Mouse (Mus musculus) CH12.LX (cell line): Measurements from ENCODE around the gene March9. TPM values are rescaled to one million over a fixed set of nuclear protein-coding genes. Genes with fewer than 3 reads are reported as not detected.

Experiments
- DNase-seq: peaks from one replicate; pipeline ENCODE4 v3.0.0-alpha.2; 2013; ENCODE audit errors: extremely low read depth
- H3K27ac ChIP-seq: 2 replicates; pipeline ENCODE4 v1.5.1; 2012; ENCODE audit warnings: low read depth, mild to moderate bottlenecking, control low read depth, moderate library complexity; ENCODE audit not compliant: insufficient read depth
- H3K27me3 ChIP-seq: replicated peaks from 2 replicates; pipeline ENCODE3; 2012; ENCODE audit warnings: inconsistent platforms
- H3K36me3 ChIP-seq, 2 experiments: replicated peaks in 1 of 2; 2 replicates each; pipeline versions ENCODE3 to v1.6.1; 2012; ENCODE audit warnings: inconsistent platforms in 1 of 2, low read length in 1 of 2, mild to moderate bottlenecking in 1 of 2, mixed read lengths in 1 of 2, moderate library complexity in 1 of 2; ENCODE audit not compliant: control insufficient read depth in 1 of 2, insufficient read depth in 1 of 2
- H3K4me1 ChIP-seq, 2 experiments: 2 replicates each; pipeline ENCODE4 v1.6.1; 2012; ENCODE audit warnings: inconsistent platforms in 1 of 2, moderate library complexity in 1 of 2; ENCODE audit not compliant: insufficient read depth in 2 of 2, control insufficient read depth in 1 of 2
- H3K4me2 ChIP-seq: 2 replicates; pipeline ENCODE4 v1.6.1; 2012; ENCODE audit warnings: low read depth, mild to moderate bottlenecking, control low read depth; ENCODE audit not compliant: poor library complexity, insufficient read depth, severe bottlenecking
- H3K4me3 ChIP-seq, 3 experiments: fragments of 150-350 bp in 1 of 3; sonication (generic) in 1 of 3; replicated peaks in 1 of 3; 2 replicates each; pipeline versions ENCODE3 to v1.5.1; 2011 to 2012; ENCODE audit warnings: low read depth in 2 of 3, low read length in 2 of 3, mild to moderate bottlenecking in 2 of 3, moderate library complexity in 2 of 3, control low read depth in 1 of 3, improper control_type of control experiment in 1 of 3, inconsistent platforms in 1 of 3, mixed read lengths in 1 of 3; ENCODE audit not compliant: poor library complexity in 1 of 3
- H3K79me2 ChIP-seq: replicated peaks from 2 replicates; pipeline ENCODE4 v1.6.1; 2012; ENCODE audit warnings: mild to moderate bottlenecking, moderate library complexity; ENCODE audit not compliant: control insufficient read depth, poor library complexity, insufficient read depth, severe bottlenecking; ENCODE audit errors: extremely low read depth
- H3K9ac ChIP-seq: 2 replicates; pipeline ENCODE4 v1.6.1; 2012; ENCODE audit warnings: low read depth, mild to moderate bottlenecking, control low read depth, moderate library complexity; ENCODE audit not compliant: insufficient read depth
- H3K9me3 ChIP-seq: replicated peaks from 2 replicates; pipeline ENCODE3; 2012; ENCODE audit warnings: low read length, inconsistent platforms, mixed read lengths
- CHD1 ChIP-seq: IDR thresholded peaks from 2 replicates; pipeline ENCODE4 v1.6.1; 2012; ENCODE audit warnings: low read depth, low read length, improper control_type of control experiment, inconsistent platforms
- CHD2 ChIP-seq: IDR thresholded peaks from 2 replicates; pipeline ENCODE4 v1.6.1; 2011; ENCODE audit warnings: low read length, improper control_type of control experiment
- CTCF ChIP-seq, 2 experiments: IDR thresholded peaks in 1 of 2; conservative IDR thresholded peaks in 1 of 2; 2 replicates each; pipeline ENCODE4 v1.5.1; 2011 to 2012; ENCODE audit warnings: low read depth in 2 of 2, low read length in 2 of 2, improper control_type of control experiment in 1 of 2, inconsistent platforms in 1 of 2, mild to moderate bottlenecking in 1 of 2, moderate library complexity in 1 of 2
- ELF1 ChIP-seq: IDR thresholded peaks from 2 replicates; pipeline ENCODE4 v1.6.1; 2014; ENCODE audit warnings: low read depth, mild to moderate bottlenecking, inconsistent platforms, low read length, improper control_type of control experiment
- EP300 ChIP-seq: IDR thresholded peaks from 2 replicates; pipeline ENCODE4 v1.6.1; 2011; ENCODE audit warnings: low read length, improper control_type of control experiment
- ETS1 ChIP-seq: conservative IDR thresholded peaks from 2 replicates; pipeline ENCODE4 v1.6.1; 2012; ENCODE audit warnings: low read depth, mild to moderate bottlenecking, inconsistent platforms, low read length, improper control_type of control experiment, moderate library complexity
- GABPA ChIP-seq: IDR thresholded peaks from 2 replicates; pipeline ENCODE4 v1.6.1; 2012; ENCODE audit warnings: low read depth, low read length, improper control_type of control experiment, inconsistent platforms; ENCODE audit not compliant: insufficient replicate concordance
- HCFC1 ChIP-seq: IDR thresholded peaks from 2 replicates; pipeline ENCODE4 v1.6.1; 2012; ENCODE audit warnings: low read depth, mild to moderate bottlenecking, inconsistent platforms, low read length, improper control_type of control experiment
- IRF4 ChIP-seq: IDR thresholded peaks from 2 replicates; pipeline ENCODE4 v1.6.1; 2014; ENCODE audit warnings: low read depth, mild to moderate bottlenecking, inconsistent platforms, low read length, improper control_type of control experiment
- JUN ChIP-seq: IDR thresholded peaks from 2 replicates; pipeline ENCODE4 v1.6.1; 2011; ENCODE audit warnings: low read depth, mild to moderate bottlenecking, low read length, improper control_type of control experiment, moderate library complexity; ENCODE audit not compliant: insufficient read depth
- JUND ChIP-seq: conservative IDR thresholded peaks from 2 replicates; pipeline ENCODE4 v1.6.1; 2011; ENCODE audit warnings: low read depth, low read length, improper control_type of control experiment
- KAT2A ChIP-seq: IDR thresholded peaks from 2 replicates; pipeline ENCODE4 v1.6.1; 2012; ENCODE audit warnings: low read length, improper control_type of control experiment, inconsistent platforms; ENCODE audit not compliant: insufficient replicate concordance
- MAX ChIP-seq: IDR thresholded peaks from 2 replicates; pipeline ENCODE4 v1.6.1; 2011; ENCODE audit warnings: low read length, improper control_type of control experiment
- MEF2A ChIP-seq: IDR thresholded peaks from 2 replicates; pipeline ENCODE4 v1.6.1; 2014; ENCODE audit warnings: low read depth, mild to moderate bottlenecking, inconsistent platforms, low read length, improper control_type of control experiment, borderline replicate concordance
- MXI1 ChIP-seq: IDR thresholded peaks from 2 replicates; pipeline ENCODE4 v1.6.1; 2011; ENCODE audit warnings: mild to moderate bottlenecking, low read depth, low read length, improper control_type of control experiment
- NRF1 ChIP-seq: IDR thresholded peaks from 2 replicates; pipeline ENCODE4 v1.6.1; 2014; ENCODE audit warnings: low read depth, mild to moderate bottlenecking, inconsistent platforms, low read length, improper control_type of control experiment, moderate library complexity
- POLR2A ChIP-seq: IDR thresholded peaks from 2 replicates; pipeline ENCODE4 v1.6.1; 2011; ENCODE audit warnings: low read depth, mild to moderate bottlenecking, improper control_type of control experiment, low read length
- POLR2AphosphoS2 ChIP-seq: IDR thresholded peaks from 2 replicates; pipeline ENCODE4 v1.6.1; 2011; ENCODE audit warnings: low read depth, low read length, improper control_type of control experiment
- RCOR1 ChIP-seq: conservative IDR thresholded peaks from 2 replicates; pipeline ENCODE4 v1.6.1; 2012; ENCODE audit warnings: low read depth, mild to moderate bottlenecking, inconsistent platforms, low read length, improper control_type of control experiment
- SIN3A ChIP-seq: IDR thresholded peaks from 2 replicates; pipeline ENCODE4 v1.6.1; 2012; ENCODE audit warnings: low read length, improper control_type of control experiment, inconsistent platforms
- TBP ChIP-seq: conservative IDR thresholded peaks from 2 replicates; pipeline ENCODE4 v1.6.1; 2011; ENCODE audit warnings: low read depth, low read length, improper control_type of control experiment
- TCF12 ChIP-seq: IDR thresholded peaks from 2 replicates; pipeline ENCODE4 v1.6.1; 2014; ENCODE audit warnings: low read depth, mild to moderate bottlenecking, inconsistent platforms, low read length, improper control_type of control experiment
- UBTF ChIP-seq: IDR thresholded peaks from 2 replicates; pipeline ENCODE4 v1.6.1; 2012; ENCODE audit warnings: low read depth, mild to moderate bottlenecking, inconsistent platforms, low read length, improper control_type of control experiment, moderate library complexity
- USF1 ChIP-seq: IDR thresholded peaks from 2 replicates; pipeline ENCODE4 v1.6.1; 2014; ENCODE audit warnings: low read depth, mild to moderate bottlenecking, inconsistent platforms, low read length, improper control_type of control experiment
- ZC3H11A ChIP-seq: IDR thresholded peaks from 2 replicates; pipeline ENCODE4 v1.6.1; 2012; ENCODE audit warnings: low read depth, mild to moderate bottlenecking, inconsistent platforms, low read length, improper control_type of control experiment
- ZKSCAN1 ChIP-seq: IDR thresholded peaks from 2 replicates; pipeline ENCODE4 v1.6.1; 2012; ENCODE audit warnings: low read depth, inconsistent platforms, low read length, improper control_type of control experiment, borderline replicate concordance
- ZNF384 ChIP-seq: IDR thresholded peaks from 2 replicates; pipeline ENCODE4 v1.6.1; 2012; ENCODE audit warnings: low read depth, low read length, improper control_type of control experiment, inconsistent platforms
- dilution Hi-C: fragments of 300-500 bp; cut with MboI; formaldehyde crosslinking; loops from 2 replicates; pipeline ENCODE4 v1.14.3; 2020; ENCODE audit warnings: low sequenced_read_pairs; ENCODE audit not compliant: extremely low pct_unique_long_range_greater_than_20kb, extremely low pct_ligation_motif_present
- in situ Hi-C: fragments of 300-500 bp; cut with MboI; formaldehyde crosslinking; loops from 3 replicates; pipeline ENCODE4 v1.14.3; 2019; ENCODE audit warnings: low sequenced_read_pairs, low pct_ligation_motif_present, low pct_unique_long_range_greater_than_20kb, mixed read lengths
- polyA plus RNA-seq: library from polyadenylated mRNA; unstranded; fragments of >175 nt; gene quantifications from 2 replicates; pipeline ENCODE4 v1.2.1, GENCODE M21; 2012; ENCODE audit warnings: low read depth; ENCODE audit not compliant: insufficient read length
- total RNA-seq, 2 experiments: library from RNA; depleted of rRNA; stranded (reverse); fragments of 300-350 nt in 1 of 2; fragments of >200 nt in 1 of 2; gene quantifications; 2 replicates each; pipeline ENCODE4 v1.2.3; 2012 to 2014

The March9 gene
- total and polyA plus RNA-seq, 3 experiments, result 0.68 to 3.4 (median 1.0) TPM

- Histone ChIP-seq H3K4me3 (no peak overlapping the region), H3K9me3 (peaks cover 11% of the 10 kb centered on the region), H3K27ac (no peak overlapping the region), H3K4me1 (no peaks in the 10 kb centered on the region), H3K36me3 (peaks cover 73 to 94% of the 10 kb centered on the region in 2 experiments), H3K27me3 (no peaks in the 10 kb centered on the region), H3K79me2 (no peaks in the 10 kb centered on the region), H3K4me2 (no peak overlapping the region), H3K9ac (no peak overlapping the region)
- no peak for DNase-seq
- dilution Hi-C loops, result no loop called here
- in situ Hi-C loops, result no loop called here
- no peak for TF ChIP-seq ZKSCAN1
- no peak for TF ChIP-seq EP300
- TF ChIP-seq CHD1, result no peak
- no peak for TF ChIP-seq TBP
- no peak for TF ChIP-seq ETS1
- TF ChIP-seq POLR2AphosphoS2, result no peak
- TF ChIP-seq RCOR1, result no peak
- no peak for TF ChIP-seq CTCF (conservative IDR thresholded peaks at IDR 0.05 in 1 of 2, IDR thresholded peaks at IDR 0.05 in 1 of 2; ENCODE audit: low read depth in 2 of 2, low read length in 2 of 2)
- TF ChIP-seq HCFC1, result no peak
- TF ChIP-seq USF1, result no peak
- TF ChIP-seq ZC3H11A, result no peak
- no peak for TF ChIP-seq JUN
- no peak for TF ChIP-seq MEF2A
- TF ChIP-seq KAT2A, result no peak
- TF ChIP-seq JUND, result no peak
- TF ChIP-seq NRF1, result no peak
Observed at GRCm38 (mm10) chr10:127090560-127091411, 30.8 kb upstream of the March9 start.

- in situ Hi-C loops, result no loop called here
- H3K9ac ChIP-seq, result no peak overlapping the region
- TF ChIP-seq HCFC1 (no peak), UBTF (no peak), USF1 (no peak), MAX (no peak), ELF1 (no peak), ZNF384 (no peak), POLR2A (no peak), POLR2AphosphoS2 (no peak), GABPA (no peak), RCOR1 (no peak), SIN3A (no peak), MXI1 (no peak), IRF4 (no peak), CHD2 (no peak), TCF12 (no peak)
- no peak overlapping the region for H3K27ac ChIP-seq
- H3K4me3 ChIP-seq, result no peak overlapping the region
- DNase-seq, result no peak
- dilution Hi-C loops, result no loop called here
- H3K27me3 ChIP-seq, result no peaks in the 10 kb centered on the region
- no peaks in the 10 kb centered on the region for H3K4me1 ChIP-seq
- peaks cover 2% of the 10 kb centered on the region for H3K9me3 ChIP-seq
- H3K36me3 ChIP-seq, result peaks cover 72 to 95% of the 10 kb centered on the region in 2 experiments
- H3K4me2 ChIP-seq, result no peak overlapping the region
- no peaks in the 10 kb centered on the region for H3K79me2 ChIP-seq
Observed at GRCm38 (mm10) chr10:127085633-127086032, 25.6 kb upstream of the March9 start.
